Mouse (Mus musculus): ENCODE results near the gene Pla2g4e.

Pla2g4e gene

GRCm38 (mm10) chr2:120157606-120158005, 87.5 kb downstream of the Pla2g4e start:
- in situ Hi-C loops (cut with MboI, MseI): no loop called here

- in situ Hi-C loops (cut with MboI, MseI): no loop called here
Measured at GRCm38 (mm10) chr2:120154361-120154894, 90.7 kb downstream of the Pla2g4e start, which contains the start of gene Ehd4. Gene Ehd4, minus strand, starts transcription at chr2:120154606.

GRCm38 (mm10) chr2:120153586-120154360, 91.4 kb downstream of the Pla2g4e start:
- in situ Hi-C loops (cut with MboI, MseI): no loop called here

GRCm38 (mm10) chr2:120150571-120150970, 94.6 kb downstream of the Pla2g4e start:
- in situ Hi-C loops (cut with MboI, MseI): no loop called here

GRCm38 (mm10) chr2:120149634-120150033, 95.5 kb downstream of the Pla2g4e start:
- in situ Hi-C loops (cut with MboI, MseI): no loop called here

GRCm38 (mm10) chr2:120147999-120148398, 97.1 kb downstream of the Pla2g4e start:
- in situ Hi-C loops (cut with MboI, MseI): no loop called here

- in situ Hi-C loops (cut with MboI, MseI): no loop called here
Measured at GRCm38 (mm10) chr2:120147364-120147763, 97.8 kb downstream of the Pla2g4e start.

- in situ Hi-C loops (cut with MboI, MseI): no loop called here
Measured at GRCm38 (mm10) chr2:120146543-120146942, 98.6 kb downstream of the Pla2g4e start.

GRCm38 (mm10) chr2:120144390-120144789, 100.7 kb downstream of the Pla2g4e start:
- in situ Hi-C loops (cut with MboI, MseI): no loop called here

- in situ Hi-C loops (cut with MboI, MseI): no loop called here
Measured at GRCm38 (mm10) chr2:120142336-120142735, 102.8 kb downstream of the Pla2g4e start.

GRCm38 (mm10) chr2:120141671-120142070, 103.5 kb downstream of the Pla2g4e start:
- in situ Hi-C loops (cut with MboI, MseI): no loop called here

GRCm38 (mm10) chr2:120140326-120140725, 104.8 kb downstream of the Pla2g4e start:
- in situ Hi-C loops (cut with MboI, MseI): no loop called here

GRCm38 (mm10) chr2:120139091-120139490, 106.0 kb downstream of the Pla2g4e start:
- in situ Hi-C loops (cut with MboI, MseI): no loop called here

- in situ Hi-C loops (cut with MboI, MseI): no loop called here
Measured at GRCm38 (mm10) chr2:120137281-120137680, 107.9 kb downstream of the Pla2g4e start.

GRCm38 (mm10) chr2:120134453-120135075, 110.6 kb downstream of the Pla2g4e start:
- in situ Hi-C loops (cut with MboI, MseI): no loop called here

- in situ Hi-C loops (cut with MboI, MseI): no loop called here
Measured at GRCm38 (mm10) chr2:120131881-120132280, 113.3 kb downstream of the Pla2g4e start.

- in situ Hi-C loops (cut with MboI, MseI): no loop called here
Measured at GRCm38 (mm10) chr2:120129252-120129908, 115.8 kb downstream of the Pla2g4e start.

GRCm38 (mm10) chr2:120128611-120129051, 116.5 kb downstream of the Pla2g4e start:
- in situ Hi-C loops (cut with MboI, MseI): no loop called here

- in situ Hi-C loops (cut with MboI, MseI): no loop called here
Measured at GRCm38 (mm10) chr2:120128011-120128410, 117.1 kb downstream of the Pla2g4e start.

- in situ Hi-C loops (cut with MboI, MseI): no loop called here
Measured at GRCm38 (mm10) chr2:120126901-120127300, 118.2 kb downstream of the Pla2g4e start.

GRCm38 (mm10) chr2:120126408-120126807, 118.7 kb downstream of the Pla2g4e start:
- in situ Hi-C loops (cut with MboI, MseI): no loop called here

- in situ Hi-C loops (cut with MboI, MseI): no loop called here
Measured at GRCm38 (mm10) chr2:120125461-120125860, 119.7 kb downstream of the Pla2g4e start.

All from regulatory T cell (primary cell).